Mouse (Mus musculus): ENCODE results near the gene Fam131a. TPM values are rescaled to one million over a fixed set of nuclear protein-coding genes. Genes with fewer than 3 reads are reported as not detected.

Fam131a gene
- polyA plus RNA-seq, 1 experiment from 2014 or later, result 2.9 TPM

GRCm38 (mm10) chr16:20739845-20740244 is 46.8 kb downstream of the Fam131a start:
- Histone ChIP-seq H3K4me1 (no peaks in the 10 kb centered on the region), H3K9me3 (no peaks in the 10 kb centered on the region), H3K27me3 (replicated peaks; ENCODE audit: low read depth, poor library complexity, severe bottlenecking) (peaks cover 36% of the 10 kb centered on the region), H3K4me3 (no peak overlapping the region), H3K27ac (replicated peaks) (no peak overlapping the region), H3K36me3 (replicated peaks) (no peaks in the 10 kb centered on the region)
- WGBS, result 90% methylated on average over 9 of the region's 9 CpGs
- DNase-seq (ENCODE audit: low spot score), result no peak

GRCm38 (mm10) chr16:20746641-20747040 is 53.6 kb downstream of the Fam131a start:
- 82% methylated on average over 6 of the region's 6 CpGs for WGBS
- no peaks in the 10 kb centered on the region for H3K4me1 ChIP-seq

GRCm38 (mm10) chr16:20750518-20750917 is 57.5 kb downstream of the Fam131a start:
- H3K27ac ChIP-seq (replicated peaks), result no peak overlapping the region
- DNase-seq (ENCODE audit: low spot score), result no peak
- 52% methylated on average over 8 of the region's 8 CpGs for WGBS
- no peaks in the 10 kb centered on the region for H3K27me3 ChIP-seq (replicated peaks; ENCODE audit: low read depth, poor library complexity, severe bottlenecking)
- no peak overlapping the region for H3K4me3 ChIP-seq
- H3K36me3 ChIP-seq (replicated peaks), result no peaks in the 10 kb centered on the region
- H3K9me3 ChIP-seq, result no peaks in the 10 kb centered on the region
- no peaks in the 10 kb centered on the region for H3K4me1 ChIP-seq

More at GRCm38 (mm10) chr16:20746641-20747040, 53.6 kb downstream of the Fam131a start:
- H3K9me3 ChIP-seq, result no peaks in the 10 kb centered on the region
- no peak overlapping the region for H3K4me3 ChIP-seq
- H3K27ac ChIP-seq (replicated peaks), result no peak overlapping the region
- DNase-seq (ENCODE audit: low spot score), result no peak
- H3K36me3 ChIP-seq (replicated peaks), result no peaks in the 10 kb centered on the region
- H3K27me3 ChIP-seq (replicated peaks; ENCODE audit: low read depth, poor library complexity, severe bottlenecking), result no peaks in the 10 kb centered on the region

Other genes starting within 250 kb of the Fam131a start
- 157 and 169 TPM in 2 replicates for gene Eif2b5, start 194.4 kb upstream of the Fam131a start, polyA plus RNA-seq (2016; fragmentation: Nextera tagmentation; extraction: Ambion mirVana)
- gene Dvl3, start 176.3 kb upstream of the Fam131a start, polyA plus RNA-seq (2016; fragmentation: Nextera tagmentation; extraction: Ambion mirVana), result 33.0 and 35.1 TPM in 2 replicates
- 604 and 650 TPM in 2 replicates for gene Ap2m1, start 157.8 kb upstream of the Fam131a start, polyA plus RNA-seq (2016; fragmentation: Nextera tagmentation; extraction: Ambion mirVana)
- gene Abcf3, start 144.7 kb upstream of the Fam131a start, polyA plus RNA-seq (2016; fragmentation: Nextera tagmentation; extraction: Ambion mirVana), result 57.2 and 59.6 TPM in 2 replicates
- gene Vwa5b2, start 103.8 kb upstream of the Fam131a start, polyA plus RNA-seq (2016; fragmentation: Nextera tagmentation; extraction: Ambion mirVana), result 2.0 and 3.0 TPM in 2 replicates
- gene Eef1akmt4, start 81.6 kb upstream of the Fam131a start, polyA plus RNA-seq (2016; fragmentation: Nextera tagmentation; extraction: Ambion mirVana), result 45.0 and 45.8 TPM in 2 replicates
- gene Gm49333, start 81.6 kb upstream of the Fam131a start, polyA plus RNA-seq (2016; fragmentation: Nextera tagmentation; extraction: Ambion mirVana), result 0.49 TPM in 1 of 2 replicates, not detected in the other
- 53.9 and 59.2 TPM in 2 replicates for gene Alg3, start 81.5 kb upstream of the Fam131a start, polyA plus RNA-seq (2016; fragmentation: Nextera tagmentation; extraction: Ambion mirVana)
- gene Camk2n2, start 72.0 kb upstream of the Fam131a start, polyA plus RNA-seq (2016; fragmentation: Nextera tagmentation; extraction: Ambion mirVana), result 1.4 TPM in 2 replicates
- 3.3 and 4.1 TPM in 2 replicates for gene Ece2, start 63.4 kb upstream of the Fam131a start, polyA plus RNA-seq (2016; fragmentation: Nextera tagmentation; extraction: Ambion mirVana)
- gene Psmd2, start 41.6 kb upstream of the Fam131a start, polyA plus RNA-seq (2016; fragmentation: Nextera tagmentation; extraction: Ambion mirVana), result 520 and 530 TPM in 2 replicates
- gene Eif4g1, start 24.9 kb upstream of the Fam131a start, polyA plus RNA-seq (2016; fragmentation: Nextera tagmentation; extraction: Ambion mirVana), result 251 and 260 TPM in 2 replicates
- 151 and 153 TPM in 2 replicates for gene Polr2h, start 24.4 kb downstream of the Fam131a start, polyA plus RNA-seq (2016; fragmentation: Nextera tagmentation; extraction: Ambion mirVana)
- 13.9 and 15.9 TPM in 2 replicates for gene Clcn2, start 24.5 kb downstream of the Fam131a start, polyA plus RNA-seq (2016; fragmentation: Nextera tagmentation; extraction: Ambion mirVana)
- 1.3 and 1.4 TPM in 2 replicates for gene Chrd, start 39.9 kb downstream of the Fam131a start, polyA plus RNA-seq (2016; fragmentation: Nextera tagmentation; extraction: Ambion mirVana)
- gene Thpo, start 41.3 kb downstream of the Fam131a start, polyA plus RNA-seq (2016; fragmentation: Nextera tagmentation; extraction: Ambion mirVana), result 0.44 and 0.72 TPM in 2 replicates